ENCODE assay signal across 8 mouse cellular contexts in the genomic region with DNA sequence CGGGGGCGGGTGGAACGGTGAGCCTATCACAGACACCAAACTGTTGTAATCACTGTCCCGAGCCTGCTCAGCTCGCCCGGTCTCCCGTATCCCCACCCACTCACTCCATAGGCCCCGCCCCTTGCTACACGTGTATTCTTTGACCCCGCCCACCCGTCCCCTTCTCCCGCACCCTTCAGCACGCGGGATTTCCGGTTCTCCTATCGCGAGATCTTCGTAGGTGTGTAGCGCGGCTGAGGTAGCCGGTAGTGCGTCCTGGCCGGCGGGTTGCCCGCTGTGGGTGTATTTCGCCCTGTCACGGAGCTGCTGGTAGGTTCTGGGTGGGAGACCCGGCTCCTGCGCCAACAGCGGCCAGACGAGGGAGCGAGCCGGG. TPM values are rescaled to one million over a fixed set of nuclear protein-coding genes. Genes with fewer than 3 reads are reported as not detected.
A peak's percentile ranks its signal among the peaks of the same experiment; 100 is the strongest.
DNase-seq lines count a peak whose midpoint lies in the region; ATAC-seq and TF ChIP-seq lines count a peak whose summit lies in the region.

A gene (plus strand): TSS at position 172 of the 373 bp plus-strand sequence.

- peak within 1 kb of the TSS; percentile 96 for H3K4me3 ChIP-seq in forebrain, embryonic 10.5 days
- H3K4me3 ChIP-seq in heart, embryonic 15.5 days = peak within 1 kb of the TSS; percentile 95
- H3K4me3 ChIP-seq in liver, embryonic 14.5 days (ENCODE audit: insufficient read depth in 1 of 2, low read depth in 2 of 2, low read length in 2 of 2) = peak within 1 kb of the TSS; percentile 89 to 96
- peak within 1 kb of the TSS; percentile 92 for H3K4me3 ChIP-seq in neural tube, embryonic 11.5 days (ENCODE audit: low read depth, low read length)
- H3K4me3 ChIP-seq in stomach, postnatal 0 days (ENCODE audit: low read depth, low read length) = peak within 1 kb of the TSS; percentile 88

- H3K9ac ChIP-seq in heart, embryonic 15.5 days = peak within 1 kb of the TSS; percentile 95
- H3K9ac ChIP-seq in liver, embryonic 14.5 days (replicated peaks) = peak within 1 kb of the TSS; percentile 98
- H3K9ac ChIP-seq in neural tube, embryonic 11.5 days (ENCODE audit: low read length) = peak within 1 kb of the TSS; percentile 93
- peak within 1 kb of the TSS; percentile 95 for H3K9ac ChIP-seq in stomach, postnatal 0 days (ENCODE audit: low read length)

- TF ChIP-seq EP300 in liver, embryonic 14.5 days (IDR thresholded peaks at IDR 0.05; ENCODE audit: low read depth) = no peak; the same call in 1 of the 2 replicates
- TF ChIP-seq EP300 in stomach, postnatal 0 days (optimal IDR thresholded peaks at IDR 0.05) = peak; percentile 88

- DNase-seq in CD8-positive naive resting alpha-beta T cell, adult 2 months (ENCODE audit: low read depth in 2 of 2, low spot score in 2 of 2) = peak; percentile 81 to 84
- DNase-seq in c-Kit-positive CD71-negative TER-119-negative erythroid progenitor cells, embryonic 14.5 days (ENCODE audit: low read depth) = peak; percentile 96
- peak; percentile 94 for DNase-seq in forebrain, embryonic 10.5 days (ENCODE audit: extremely low spot score, low spot score)
- peak; percentile 96 to 97 for DNase-seq in kidney, postnatal 25 days
- peak; percentile 94 to 95 (median 94) for DNase-seq in liver, embryonic 14.5 days (ENCODE audit: low read depth in 3 of 3, low spot score in 3 of 3)
- peak; percentile 94 for DNase-seq in neural tube, embryonic 11.5 days (ENCODE audit: low spot score)
- DNase-seq in stomach, postnatal 0 days (ENCODE audit: low spot score) = peak; percentile 97

- H3K27ac ChIP-seq in forebrain, embryonic 10.5 days = peak within 1 kb of the TSS; percentile 98
- H3K27ac ChIP-seq in heart, embryonic 15.5 days = peak within 1 kb of the TSS; percentile 91
- H3K27ac ChIP-seq in liver, embryonic 14.5 days = peak within 1 kb of the TSS; percentile 71
- peak within 1 kb of the TSS; percentile 88 for H3K27ac ChIP-seq in neural tube, embryonic 11.5 days (ENCODE audit: low read depth, low read length)
- peak within 1 kb of the TSS; percentile 94 for H3K27ac ChIP-seq in stomach, postnatal 0 days (replicated peaks)

- under 1% methylated on average over 33 of the region's 33 CpGs for WGBS in forebrain, embryonic 10.5 days
- WGBS in heart, embryonic 15.5 days = under 1% methylated on average over 32 of the region's 33 CpGs
- under 1% methylated on average over 33 of the region's 33 CpGs for WGBS in liver, embryonic 14.5 days (ENCODE audit: insufficient replicate concordance)
- 0% methylated on average over 31 of the region's 33 CpGs for WGBS in neural tube, embryonic 11.5 days
- WGBS in stomach, postnatal 0 days = under 1% methylated on average over 27 of the region's 33 CpGs

- peak; percentile 92 for ATAC-seq in heart, embryonic 15.5 days (replicated peaks; ENCODE audit: insufficient number of reproducible peaks, insufficient read depth, low FRiP score, low read depth)
- ATAC-seq in liver, embryonic 14.5 days (ENCODE audit: insufficient read depth) = peak; percentile 91
- peak; percentile 97 for ATAC-seq in neural tube, embryonic 11.5 days (ENCODE audit: insufficient read depth, low FRiP score, low TSS enrichment)
- ATAC-seq in stomach, postnatal 0 days (ENCODE audit: low FRiP score, low TSS enrichment) = peak; percentile 98

- no peak for TF ChIP-seq CTCF in liver, embryonic 14.5 days (IDR thresholded peaks at IDR 0.05; ENCODE audit: low read depth)
- TF ChIP-seq CTCF in stomach, postnatal 0 days (IDR thresholded peaks at IDR 0.05; ENCODE audit: low read depth) = 0 out of 2 replicates have a peak, but pooled peaks have one; percentile 10

- peaks cover 27% of the 10 kb centered on the region for H3K36me3 ChIP-seq in forebrain, embryonic 10.5 days (replicated peaks)
- 0 out of 2 replicates have a peak, but pooled peaks cover 5% of the 10 kb centered on the region for H3K36me3 ChIP-seq in heart, embryonic 15.5 days
- no peaks in the 10 kb centered on the region; the same call in 1 of the 2 replicates for H3K36me3 ChIP-seq in liver, embryonic 14.5 days (replicated peaks; ENCODE audit: control insufficient read depth, insufficient read depth, low read depth)
- no peaks in the 10 kb centered on the region for H3K36me3 ChIP-seq in neural tube, embryonic 11.5 days (ENCODE audit: control insufficient read depth, insufficient read depth, low read length)
- H3K36me3 ChIP-seq in stomach, postnatal 0 days (ENCODE audit: control insufficient read depth, insufficient read depth, low read length) = no peaks in the 10 kb centered on the region

- peaks cover 19% of the 10 kb centered on the region for H3K4me1 ChIP-seq in forebrain, embryonic 10.5 days
- peaks cover 13% of the 10 kb centered on the region for H3K4me1 ChIP-seq in heart, embryonic 15.5 days (replicated peaks)
- H3K4me1 ChIP-seq in liver, embryonic 14.5 days (replicated peaks; ENCODE audit: control insufficient read depth in 2 of 2, insufficient read depth in 2 of 2, low read length in 1 of 2) = peaks cover 9 to 12% of the 10 kb centered on the region in 2 experiments
- H3K4me1 ChIP-seq in neural tube, embryonic 11.5 days (ENCODE audit: control insufficient read depth, insufficient read depth, low read length) = peaks cover 9% of the 10 kb centered on the region; the same call in 1 of the 2 replicates
- H3K4me1 ChIP-seq in stomach, postnatal 0 days (replicated peaks; ENCODE audit: control insufficient read depth, insufficient read depth) = no peaks in the 10 kb centered on the region

- peak within 1 kb of the TSS; percentile 78 for H3K4me2 ChIP-seq in heart, embryonic 15.5 days
- peak within 1 kb of the TSS; percentile 94 for H3K4me2 ChIP-seq in liver, embryonic 14.5 days (ENCODE audit: low read depth)
- H3K4me2 ChIP-seq in neural tube, embryonic 11.5 days (ENCODE audit: low read depth) = peak within 1 kb of the TSS; percentile 68
- peak within 1 kb of the TSS; percentile 62 for H3K4me2 ChIP-seq in stomach, postnatal 0 days (replicated peaks; ENCODE audit: low read depth)

- no peaks in the 10 kb centered on the region for H3K9me3 ChIP-seq in forebrain, embryonic 10.5 days
- H3K9me3 ChIP-seq in heart, embryonic 15.5 days (replicated peaks) = no peaks in the 10 kb centered on the region
- H3K9me3 ChIP-seq in liver, embryonic 14.5 days (ENCODE audit: control insufficient read depth, low read length) = no peaks in the 10 kb centered on the region
- no peaks in the 10 kb centered on the region for H3K9me3 ChIP-seq in neural tube, embryonic 11.5 days (ENCODE audit: control insufficient read depth, low read length)
- no peaks in the 10 kb centered on the region for H3K9me3 ChIP-seq in stomach, postnatal 0 days (ENCODE audit: control insufficient read depth, low read length)

- H3K27me3 ChIP-seq in forebrain, embryonic 10.5 days (ENCODE audit: poor library complexity, severe bottlenecking) = no peaks in the 10 kb centered on the region
- H3K27me3 ChIP-seq in heart, embryonic 15.5 days = no peaks in the 10 kb centered on the region
- no peaks in the 10 kb centered on the region for H3K27me3 ChIP-seq in liver, embryonic 14.5 days (ENCODE audit: control insufficient read depth, insufficient read depth, low read length)
- no peaks in the 10 kb centered on the region for H3K27me3 ChIP-seq in neural tube, embryonic 11.5 days (ENCODE audit: control insufficient read depth, insufficient read depth, low read length)
- H3K27me3 ChIP-seq in stomach, postnatal 0 days (ENCODE audit: control insufficient read depth, insufficient read depth, low read length) = no peaks in the 10 kb centered on the region

RNA-seq across cellular contexts. Expression of the gene that starts here (rescaled TPM):
- polyA plus RNA-seq in forebrain, embryonic 10.5 days (2016; fragmentation: Nextera tagmentation; extraction: Ambion mirVana) = 162 and 163 TPM in 2 replicates
- 89.7 and 94.4 TPM in 2 replicates for polyA plus RNA-seq in heart, embryonic 15.5 days (2015; fragmentation: Nextera tagmentation; extraction: Ambion mirVana)
- polyA plus RNA-seq in liver, embryonic 14.5 days (2012; rRNA removed) = 7.3 and 23.5 TPM in 2 replicates
- polyA plus RNA-seq in liver, embryonic 14.5 days (2014; fragmentation: Nextera tagmentation; extraction: Ambion mirVana) = 77.1 and 81.7 TPM in 2 replicates
- 144 and 150 TPM in 2 replicates for polyA plus RNA-seq in neural tube, embryonic 11.5 days (2014; fragmentation: Nextera tagmentation; extraction: Ambion mirVana)
- polyA plus RNA-seq in stomach, postnatal 0 days (2015; fragmentation: Nextera tagmentation; extraction: Ambion mirVana) = 97.8 and 106 TPM in 2 replicates

Comparison
In these comparisons a context has a peak if more than half of its experiments do, and no peak if none do; other contexts are left out.
1. Peak in every context shown above with its lines: DNase-seq, ATAC-seq, H3K4me3 ChIP-seq and H3K27ac ChIP-seq.